22 mouse cellular contexts compared by ENCODE assay signal in genomic region chr5:75788087-75788486, GRCm38 (mm10).
A peak's percentile ranks its signal among the peaks of the same experiment; 100 is the strongest.
DNase-seq lines count a peak whose midpoint lies in the region; ATAC-seq and TF ChIP-seq lines count a peak whose summit lies in the region.
"Had no signal": no experiment of that assay in that cellular context is flagged by ENCODE, and none has a peak within 500 bp of the region (broad histone marks: within the 10 kb centered on the region; RNA-seq: fewer than 3 reads in every experiment).

No protein-coding gene starts in this region.

- peak; percentile 44 for DNase-seq in forebrain, embryonic 14.5 days (ENCODE audit: low spot score)
- DNase-seq in hindbrain, postnatal 0 days (ENCODE audit: low spot score) = no peak
- DNase-seq in ES-E14 (ENCODE audit: low read depth, low spot score) (no peak), liver (no peak)
- DNase-seq: adrenal gland, adult 8-10 months; adrenal gland, postnatal 25 days; cerebellum, adult 18-20 months; cerebellum, adult 9-10 months; cerebellum, postnatal 14 days; gastrocnemius, postnatal 10 days; gastrocnemius, postnatal 36 days; heart, adult 11 months; kidney, adult 18-20 months had no signal

- H3K36me3 ChIP-seq in forebrain, embryonic 14.5 days (ENCODE audit: control insufficient read depth, insufficient read depth, low read length) = no peaks in the 10 kb centered on the region
- H3K36me3 ChIP-seq in forebrain, embryonic 15.5 days = no peaks in the 10 kb centered on the region
- H3K36me3 ChIP-seq in hindbrain, embryonic 15.5 days = no peaks in the 10 kb centered on the region
- H3K36me3 ChIP-seq in hindbrain, postnatal 0 days (ENCODE audit: insufficient read depth, low read length) = no peaks in the 10 kb centered on the region
- no peaks in the 10 kb centered on the region for H3K36me3 ChIP-seq in ES-E14 (ENCODE audit: control insufficient read depth, insufficient read depth, low read length, poor library complexity, severe bottlenecking)
- H3K36me3 ChIP-seq: G1E; hindbrain, embryonic 12.5 days had no signal

- H3K27me3 ChIP-seq in forebrain, embryonic 14.5 days (replicated peaks; ENCODE audit: control insufficient read depth, insufficient read depth, low read length) = no peaks in the 10 kb centered on the region
- H3K27me3 ChIP-seq in forebrain, embryonic 15.5 days = no peaks in the 10 kb centered on the region
- H3K27me3 ChIP-seq in hindbrain, embryonic 15.5 days = no peaks in the 10 kb centered on the region
- no peaks in the 10 kb centered on the region for H3K27me3 ChIP-seq in hindbrain, postnatal 0 days (ENCODE audit: insufficient read depth, low read length)
- H3K27me3 ChIP-seq: hindbrain, embryonic 12.5 days had no signal

- in situ Hi-C loops in ES-E14 (cut with MboI; ENCODE audit: low sequenced_read_pairs in 2 of 2, unreplicated experiment in 2 of 2) = no loop called here

- TF ChIP-seq CTCF in hindbrain, postnatal 0 days (IDR thresholded peaks at IDR 0.05; ENCODE audit: low read depth) = no peak

- no peak overlapping the region for H3K4me3 ChIP-seq in forebrain, embryonic 14.5 days (ENCODE audit: low read depth, low read length)
- no peak overlapping the region for H3K4me3 ChIP-seq in forebrain, embryonic 15.5 days
- no peak overlapping the region for H3K4me3 ChIP-seq in hindbrain, embryonic 15.5 days
- H3K4me3 ChIP-seq in hindbrain, postnatal 0 days (ENCODE audit: low read length) = no peak overlapping the region
- H3K4me3 ChIP-seq in ES-E14 (ENCODE audit: insufficient read depth in 1 of 2, low read depth in 1 of 2, low read length in 2 of 2, poor library complexity in 1 of 2, severe bottlenecking in 1 of 2) = no peak overlapping the region
- H3K4me3 ChIP-seq: hindbrain, embryonic 12.5 days had no signal

- H3K4me2 ChIP-seq in forebrain, embryonic 14.5 days (ENCODE audit: low read length) = no peak overlapping the region
- H3K4me2 ChIP-seq in forebrain, embryonic 15.5 days (replicated peaks) = no peak overlapping the region
- H3K4me2 ChIP-seq in hindbrain, embryonic 15.5 days = no peak overlapping the region
- H3K4me2 ChIP-seq in hindbrain, postnatal 0 days (ENCODE audit: low read depth, low read length) = no peak overlapping the region
- H3K4me2 ChIP-seq: heart, embryonic 11.5 days; hindbrain, embryonic 12.5 days had no signal

- no peak overlapping the region for H3K9ac ChIP-seq in forebrain, embryonic 14.5 days (ENCODE audit: low read length)
- H3K9ac ChIP-seq in forebrain, embryonic 15.5 days (replicated peaks) = no peak overlapping the region
- no peak overlapping the region for H3K9ac ChIP-seq in hindbrain, embryonic 15.5 days
- H3K9ac ChIP-seq in hindbrain, postnatal 0 days (replicated peaks; ENCODE audit: low read length) = no peak overlapping the region
- no peak overlapping the region for H3K9ac ChIP-seq in ES-E14 (ENCODE audit: insufficient read depth, low read depth, low read length, poor library complexity, severe bottlenecking)
- H3K9ac ChIP-seq: hindbrain, embryonic 12.5 days had no signal

- WGBS in forebrain, embryonic 14.5 days = 1% methylated on average over 3 of the region's 3 CpGs
- 8% methylated on average over 3 of the region's 3 CpGs for WGBS in forebrain, embryonic 15.5 days
- 27% methylated on average over 3 of the region's 3 CpGs for WGBS in hindbrain, embryonic 15.5 days
- 34% methylated on average over 3 of the region's 3 CpGs for WGBS in hindbrain, postnatal 0 days

- no peak overlapping the region for H3K27ac ChIP-seq in forebrain, embryonic 14.5 days (ENCODE audit: low read depth, low read length)
- no peak overlapping the region for H3K27ac ChIP-seq in forebrain, embryonic 15.5 days (replicated peaks)
- H3K27ac ChIP-seq in hindbrain, embryonic 15.5 days (replicated peaks) = peak overlapping the region; percentile 30; the same call in 1 of the 2 replicates
- H3K27ac ChIP-seq in hindbrain, postnatal 0 days = no peak overlapping the region
- H3K27ac ChIP-seq in ES-E14 (ENCODE audit: insufficient read depth, low read depth, low read length, poor library complexity, severe bottlenecking) = no peak overlapping the region
- H3K27ac ChIP-seq: hindbrain, embryonic 12.5 days had no signal

- H3K9me3 ChIP-seq in forebrain, embryonic 14.5 days (replicated peaks; ENCODE audit: control insufficient read depth, low read length) = no peaks in the 10 kb centered on the region
- no peaks in the 10 kb centered on the region for H3K9me3 ChIP-seq in forebrain, embryonic 15.5 days
- H3K9me3 ChIP-seq in hindbrain, embryonic 15.5 days = no peaks in the 10 kb centered on the region
- H3K9me3 ChIP-seq in hindbrain, postnatal 0 days (ENCODE audit: low read length) = no peaks in the 10 kb centered on the region
- no peaks in the 10 kb centered on the region for H3K9me3 ChIP-seq in ES-E14 (ENCODE audit: control insufficient read depth, insufficient read depth, low read depth, low read length)
- H3K9me3 ChIP-seq: G1E; hindbrain, embryonic 12.5 days had no signal

- peak; percentile 73 for ATAC-seq in forebrain, embryonic 14.5 days
- no peak for ATAC-seq in forebrain, embryonic 15.5 days (replicated peaks)
- no peak for ATAC-seq in hindbrain, embryonic 15.5 days (ENCODE audit: low FRiP score, low read depth)
- no peak for ATAC-seq in hindbrain, postnatal 0 days
- ATAC-seq: activated CD4-positive, CD25-positive, alpha-beta regulatory T cell, adult 4 months; hindbrain, embryonic 16.5 days; inflammation-experienced regulatory T-cells, adult 6 months; intestine, embryonic 16.5 days had no signal

- peaks cover 3% of the 10 kb centered on the region; the same call in 1 of the 2 replicates for H3K4me1 ChIP-seq in forebrain, embryonic 14.5 days (ENCODE audit: control insufficient read depth, insufficient read depth, low read length)
- H3K4me1 ChIP-seq in forebrain, embryonic 15.5 days = 0 out of 2 replicates have a peak, but pooled peaks cover 5% of the 10 kb centered on the region
- H3K4me1 ChIP-seq in hindbrain, embryonic 15.5 days (replicated peaks) = no peaks in the 10 kb centered on the region; the same call in 1 of the 2 replicates
- no peaks in the 10 kb centered on the region for H3K4me1 ChIP-seq in hindbrain, postnatal 0 days (ENCODE audit: insufficient read depth, low read length)
- H3K4me1 ChIP-seq in ES-E14 (ENCODE audit: control insufficient read depth in 2 of 2, insufficient read depth in 2 of 2, low read length in 2 of 2, poor library complexity in 1 of 2) = no peaks in the 10 kb centered on the region

TF ChIP-seq in ES-E14, 5 proteins besides CTCF, POLR2A, EP300 and RAD21:
- TF ChIP-seq MAFK (IDR thresholded peaks at IDR 0.05; ENCODE audit: insufficient read depth, low read depth, low read length) (0 out of 2 replicates have a peak, but pooled peaks have one; percentile 45), CHD2 (IDR thresholded peaks at IDR 0.05; ENCODE audit: low read depth, low read length) (no peak), HCFC1 (IDR thresholded peaks at IDR 0.05; ENCODE audit: borderline replicate concordance, insufficient read depth, low read length) (no peak), ZNF384 (IDR thresholded peaks at IDR 0.05; ENCODE audit: low read depth, low read length) (no peak), ZC3H11A (IDR thresholded peaks at IDR 0.05; ENCODE audit: borderline replicate concordance, low read depth, low read length) (no peak)
